Mouse (Mus musculus) heart, adult 9 months (tissue): ENCODE measurements around the gene Prepl.

Experiments used
- DNase-seq, 2 experiments: peaks; one replicate each; pipeline ENCODE4 v3.0.0; 2022; ENCODE audit warnings: low spot score in 2 of 2

Gene Prepl

GRCm38 (mm10) chr17:85024237-85024636, 65.8 kb downstream of the Prepl start:
- no peak for DNase-seq

- peak; percentile 15 to 31 for DNase-seq
Observed at GRCm38 (mm10) chr17:85023247-85024167, 66.5 kb downstream of the Prepl start.

- no peak for DNase-seq
Observed at GRCm38 (mm10) chr17:85020343-85020742, 69.7 kb downstream of the Prepl start.

GRCm38 (mm10) chr17:85018794-85019193, 71.2 kb downstream of the Prepl start:
- no peak for DNase-seq

DNA sequence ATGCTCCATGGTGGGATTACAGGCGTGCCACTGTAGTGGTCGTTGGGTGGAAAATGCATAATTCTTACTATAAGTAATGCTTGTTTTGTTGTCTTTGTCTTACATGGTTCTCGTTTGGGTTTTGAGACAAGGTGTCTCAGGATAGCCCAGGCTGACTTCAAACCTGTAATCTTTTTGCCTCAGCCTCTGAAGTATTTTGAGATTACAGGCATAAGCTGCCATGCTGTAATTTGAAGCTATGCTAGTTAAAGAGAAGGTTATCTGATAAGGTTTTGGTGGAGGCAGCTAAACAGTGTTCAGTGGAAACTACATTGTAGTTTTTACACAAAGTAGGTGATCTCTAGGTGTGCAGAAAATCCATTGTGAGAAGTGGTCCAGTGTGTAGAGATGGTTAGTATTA, 71.7 kb downstream of the Prepl start:
- DNase-seq, result no peak

DNA sequence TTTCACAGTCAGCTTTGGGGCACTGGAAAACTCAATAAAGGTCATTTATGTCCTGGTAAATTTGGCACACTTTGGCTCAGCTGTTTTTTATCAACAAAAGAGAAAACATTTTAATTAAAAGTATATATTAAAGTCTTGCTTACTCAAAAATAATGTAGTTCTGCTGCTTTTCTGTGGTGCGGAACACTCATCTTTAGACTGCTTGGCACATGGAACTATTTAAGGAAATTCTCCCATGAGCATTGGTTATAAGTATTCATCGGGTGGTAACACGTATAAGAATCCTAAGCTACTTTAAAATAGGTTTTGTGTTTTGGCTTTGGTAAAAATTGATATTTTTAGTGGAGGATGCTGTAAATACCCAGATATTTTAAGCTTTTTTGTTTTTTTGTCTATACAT, 75.4 kb downstream of the Prepl start:
- DNase-seq, result no peak

- DNase-seq, result no peak
Observed at GRCm38 (mm10) chr17:85013485-85013884, 76.6 kb downstream of the Prepl start.
